Mouse (Mus musculus): Measurements from ENCODE around the gene Piezo1.
"Not testable (repeated sequence)": the region's sequence is repeated elsewhere in the genome, so short reads cannot be mapped to it uniquely, and the experiment has no call there.

Gene Piezo1

DNA sequence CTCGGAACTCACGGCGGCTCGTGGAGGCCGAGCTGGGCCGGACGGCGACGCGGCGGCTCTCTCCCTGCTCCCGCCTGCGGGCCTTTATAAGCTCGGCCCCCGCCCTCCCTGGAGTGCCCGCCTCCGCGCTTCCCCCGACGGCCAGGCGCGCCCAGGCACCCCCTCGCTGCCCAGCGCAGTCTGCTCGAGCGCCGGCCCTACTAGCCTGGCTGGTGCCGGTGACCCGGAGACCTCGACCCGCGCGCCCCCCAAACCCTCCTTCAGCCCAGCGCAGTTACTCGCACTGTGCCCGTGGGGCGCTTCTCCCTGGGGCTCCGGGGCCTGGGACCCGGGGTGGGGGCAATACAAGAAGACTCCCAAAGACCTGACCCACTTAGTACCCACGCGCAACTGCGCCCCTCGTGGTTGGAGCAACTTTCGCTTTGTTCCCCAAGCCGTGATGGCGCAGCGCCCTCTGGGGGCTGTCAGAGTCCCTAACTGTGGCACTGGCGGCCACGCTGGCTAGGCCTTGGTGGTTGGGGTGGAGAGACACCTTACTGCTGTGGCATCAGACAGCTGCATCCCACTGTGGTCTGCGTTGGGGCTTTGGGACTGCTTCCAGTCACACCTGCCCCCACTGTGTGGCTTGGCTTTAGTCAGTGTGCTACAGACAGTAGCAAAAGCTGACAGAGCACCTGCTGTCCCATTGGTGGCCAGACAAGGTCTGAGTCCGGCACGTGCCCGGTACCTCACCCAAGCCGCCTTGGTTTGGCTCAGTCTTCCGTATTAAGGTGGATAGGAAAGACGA, at the start of gene Piezo1:
TSS of gene Piezo1 (minus strand) at position 65 of the 787 bp plus-strand sequence.
- peak; percentile 96 for DNase-seq

DNA sequence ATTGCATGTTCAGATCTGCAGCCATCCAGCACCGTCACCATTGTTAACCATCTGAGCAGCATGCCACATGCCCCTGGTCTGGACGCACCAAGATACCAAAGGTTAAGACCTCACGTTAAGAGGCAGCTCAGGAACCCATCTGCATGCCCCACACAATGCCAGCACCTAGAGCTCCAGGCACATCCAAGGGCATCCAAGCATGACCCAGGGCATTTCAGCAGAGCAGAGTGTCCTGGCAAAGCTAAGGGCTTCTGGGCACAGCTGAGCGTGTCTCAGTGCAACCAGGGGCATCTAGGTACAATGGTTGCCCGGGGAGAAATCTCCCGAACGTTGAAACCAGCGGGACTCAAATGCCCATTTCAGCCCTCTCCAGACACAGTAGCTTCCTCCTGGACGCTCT, 49.5 kb upstream of the Piezo1 start:
- DNase-seq: no peak

DNA sequence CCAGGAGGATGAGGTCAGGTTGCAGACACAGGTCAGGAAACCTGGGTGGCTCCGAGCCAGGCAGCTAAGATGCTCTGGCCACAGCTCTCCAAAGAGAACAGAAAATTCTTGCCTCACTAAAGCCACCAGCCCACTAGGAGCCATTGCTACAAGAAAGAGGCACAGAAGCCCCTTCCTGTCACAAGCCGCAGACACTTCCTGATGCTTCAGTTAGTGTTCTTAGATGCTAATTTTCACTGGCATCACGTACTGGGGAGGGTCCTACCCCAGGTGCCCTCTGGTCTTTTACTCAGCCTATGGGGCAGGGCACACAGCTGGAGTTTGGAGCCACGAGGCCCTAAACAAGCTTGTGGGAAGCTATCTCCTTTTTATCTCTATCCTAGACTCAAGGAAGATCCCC, 44.9 kb upstream of the Piezo1 start:
- DNase-seq: no peak

DNA sequence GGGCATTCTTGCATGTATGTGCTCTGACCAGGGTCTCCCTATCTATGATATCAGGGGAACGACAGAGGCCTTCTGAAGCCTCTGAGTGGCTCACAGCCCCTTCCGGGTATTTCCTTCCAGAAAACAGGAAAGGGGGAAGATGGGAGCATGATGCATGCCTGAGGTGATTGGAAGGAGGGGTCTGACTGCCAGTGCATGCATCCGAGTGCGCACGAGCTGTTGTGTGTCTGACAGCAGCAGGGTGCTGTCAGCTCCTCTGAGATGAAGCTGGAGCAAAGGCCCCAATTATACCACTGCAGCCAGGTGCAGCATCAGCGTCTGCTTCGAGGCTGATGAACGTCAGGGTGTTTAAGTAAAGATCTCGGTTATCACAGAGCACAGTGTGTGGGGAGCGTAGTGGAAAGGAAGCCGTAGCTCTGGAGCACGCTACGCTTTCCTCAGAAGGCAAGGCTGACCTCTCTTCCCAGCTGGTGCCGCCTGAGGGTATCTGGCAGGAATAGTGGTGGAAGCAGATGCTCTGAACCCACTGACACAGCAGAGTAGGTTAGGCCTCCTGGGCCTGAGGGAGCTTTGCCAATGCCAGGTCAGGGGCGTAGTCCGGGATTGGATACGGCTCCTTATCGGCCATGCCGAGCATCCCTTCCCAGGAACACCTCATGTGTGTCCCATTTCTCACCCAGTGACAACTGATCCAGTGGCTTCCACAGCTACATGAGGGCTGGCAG, 42.8 kb upstream of the Piezo1 start:
- no peak for DNase-seq

DNA sequence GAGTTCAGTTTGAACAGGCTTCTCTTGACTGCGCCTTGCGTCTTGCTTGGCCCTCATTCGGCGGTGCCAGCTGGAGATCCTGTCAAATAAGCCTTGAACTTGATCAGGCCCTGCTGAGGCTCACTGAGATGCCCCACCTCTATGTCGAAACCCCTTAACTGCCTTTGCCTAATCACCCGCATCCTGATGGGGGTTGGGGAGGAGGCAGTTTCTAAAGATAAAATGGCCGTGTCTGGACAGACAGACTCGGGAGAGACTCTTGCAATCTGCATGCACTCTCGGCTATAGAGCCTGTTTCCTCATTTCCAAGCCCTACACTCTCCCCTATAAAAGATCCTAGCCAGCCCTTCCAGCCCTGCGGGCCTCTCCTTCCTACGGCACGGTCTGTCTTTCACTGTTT, 42.1 kb upstream of the Piezo1 start:
- DNase-seq: peak; percentile 39

DNA sequence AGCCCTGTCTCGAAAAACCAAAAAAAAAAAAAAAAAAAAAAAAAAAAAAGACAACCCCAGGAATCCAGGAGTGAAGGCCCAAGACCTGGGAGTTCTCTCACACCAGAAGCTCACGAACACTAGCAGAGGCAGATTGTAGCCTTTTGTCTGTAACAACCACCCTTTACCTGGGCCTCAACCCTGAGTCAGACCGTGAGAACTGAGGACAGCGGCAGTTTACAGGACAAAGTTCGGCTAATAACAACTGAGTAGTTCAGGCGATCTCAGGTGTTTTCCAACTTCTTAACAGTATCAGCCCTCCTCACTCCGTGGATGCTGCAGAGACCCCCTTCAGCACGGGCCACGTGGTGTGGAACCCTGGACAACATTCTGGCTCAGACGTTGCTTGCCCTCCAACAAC, 35.6 kb upstream of the Piezo1 start:
- no peak for DNase-seq

DNA sequence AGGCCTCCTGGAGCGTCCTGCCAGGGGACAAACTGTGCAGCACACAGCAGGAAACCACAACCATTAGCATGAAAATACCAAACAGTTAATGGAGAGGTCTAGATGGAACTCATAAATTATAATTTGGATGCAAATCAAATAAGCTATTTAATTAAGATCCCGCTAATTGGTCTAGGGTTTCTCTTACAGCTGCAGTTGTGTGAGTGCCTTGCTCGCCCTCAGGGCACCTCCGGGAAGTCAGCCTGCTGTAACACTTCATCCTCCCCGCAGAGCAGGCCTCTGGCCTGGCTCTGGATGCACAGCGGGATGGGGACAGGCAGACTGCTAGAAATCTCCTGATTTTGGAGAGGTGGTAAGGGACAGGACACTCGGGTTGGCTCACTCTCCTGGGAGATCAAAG, 35.0 kb upstream of the Piezo1 start:
- no peak for DNase-seq

DNA sequence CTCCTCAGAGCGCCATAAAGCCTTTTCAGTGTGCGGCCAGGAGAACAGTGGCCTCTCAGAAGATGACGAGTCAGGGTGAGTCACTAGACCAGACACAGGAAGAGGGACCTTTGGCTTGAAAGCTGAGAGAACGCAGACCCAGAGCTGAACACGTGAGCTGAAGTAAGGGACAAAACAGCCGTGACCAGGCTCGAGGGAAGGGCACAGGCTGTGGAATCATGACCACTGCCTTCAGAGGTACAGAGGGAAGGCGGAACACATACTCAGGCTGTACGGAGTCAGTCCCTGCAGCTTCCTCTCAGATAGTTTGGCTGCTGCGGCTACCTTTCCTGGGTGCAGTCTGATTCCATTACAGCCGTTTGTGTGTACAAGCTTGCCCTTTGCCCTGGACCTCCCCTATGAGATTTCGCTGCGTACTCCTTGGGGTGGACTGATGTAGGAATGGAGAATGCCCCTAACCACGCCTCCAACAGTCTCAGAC, 34.3 kb upstream of the Piezo1 start:
- no peak for DNase-seq

DNA sequence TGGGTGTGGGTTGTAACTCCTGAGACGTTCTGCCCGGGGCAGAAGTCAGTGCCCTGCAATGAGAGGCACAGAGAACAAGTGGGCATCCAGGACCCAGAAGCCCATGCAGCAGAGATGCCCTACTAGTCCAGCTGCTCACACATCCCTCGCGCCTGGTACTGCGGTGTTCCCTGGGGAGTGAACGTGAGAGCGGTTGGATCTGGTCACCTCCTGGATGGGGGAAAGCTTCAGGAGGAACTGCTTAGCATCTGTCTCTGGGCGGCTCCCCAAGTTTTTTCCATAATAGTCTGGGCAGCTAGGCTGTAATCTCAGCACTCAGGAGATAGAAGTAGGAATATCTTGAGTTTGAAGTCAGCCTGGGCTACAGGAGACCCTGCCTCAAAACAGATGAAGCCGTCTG, 33.9 kb upstream of the Piezo1 start:
- no peak for DNase-seq

DNA sequence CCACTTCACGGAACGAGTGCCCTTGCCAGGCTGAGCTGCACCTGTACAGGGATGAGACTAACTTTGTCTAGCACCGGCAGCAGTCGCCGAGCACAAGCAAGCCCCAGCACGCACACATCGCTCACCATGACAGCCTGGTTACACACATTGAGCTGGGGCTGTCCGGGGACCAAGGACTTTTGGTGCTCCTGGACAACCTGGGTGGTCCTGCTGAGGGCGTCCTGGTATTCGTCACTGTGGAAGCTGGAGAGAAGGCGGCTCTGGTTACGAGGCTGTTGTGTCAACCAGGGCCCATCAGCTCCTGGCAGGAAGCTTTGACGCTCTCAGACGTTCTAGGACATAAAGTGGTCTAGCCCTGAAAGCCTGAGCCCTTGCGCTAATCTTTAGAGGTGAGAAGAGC, 29.8 kb upstream of the Piezo1 start:
- no peak for DNase-seq

DNA sequence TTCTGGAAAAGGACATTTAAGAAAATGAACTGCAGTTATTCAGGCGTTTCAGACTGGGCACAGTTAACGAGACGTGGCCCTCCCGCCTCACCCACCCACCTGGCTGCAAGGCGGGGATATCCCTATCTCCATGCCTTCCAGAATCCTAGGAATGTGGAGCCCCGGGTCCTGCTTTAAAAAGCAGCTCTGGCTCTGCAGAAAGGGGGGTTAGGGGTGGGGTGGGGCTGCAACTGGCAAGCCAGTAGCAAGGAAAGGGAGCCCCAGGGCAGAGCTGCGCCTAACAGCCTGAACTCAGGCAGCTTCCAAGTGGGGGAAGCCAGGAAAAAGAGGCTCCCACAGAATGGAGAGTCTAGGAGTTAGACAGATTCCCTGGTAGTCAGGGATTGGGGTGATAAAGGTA, 28.1 kb upstream of the Piezo1 start:
- no peak for DNase-seq

DNA sequence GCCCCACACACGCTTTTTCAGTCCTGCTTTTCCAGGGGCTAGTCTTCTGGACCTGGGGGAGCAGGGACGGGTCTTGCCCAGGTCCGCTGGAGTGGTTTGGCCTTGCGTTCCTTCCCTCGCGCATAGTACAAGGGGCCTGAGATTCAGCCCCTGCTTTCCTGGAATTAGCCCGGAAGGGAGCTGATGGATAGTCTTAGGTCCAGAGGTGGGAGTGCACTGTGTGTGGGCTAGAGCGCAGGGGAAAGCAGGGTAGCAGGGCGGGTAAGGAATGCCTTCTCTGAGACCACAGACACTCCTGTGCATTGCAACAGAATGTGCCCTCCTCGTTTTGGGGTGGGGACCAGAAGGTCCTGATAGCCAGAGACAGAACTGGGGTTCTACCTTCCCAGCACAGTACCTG, 26.0 kb upstream of the Piezo1 start:
- DNase-seq: no peak

DNA sequence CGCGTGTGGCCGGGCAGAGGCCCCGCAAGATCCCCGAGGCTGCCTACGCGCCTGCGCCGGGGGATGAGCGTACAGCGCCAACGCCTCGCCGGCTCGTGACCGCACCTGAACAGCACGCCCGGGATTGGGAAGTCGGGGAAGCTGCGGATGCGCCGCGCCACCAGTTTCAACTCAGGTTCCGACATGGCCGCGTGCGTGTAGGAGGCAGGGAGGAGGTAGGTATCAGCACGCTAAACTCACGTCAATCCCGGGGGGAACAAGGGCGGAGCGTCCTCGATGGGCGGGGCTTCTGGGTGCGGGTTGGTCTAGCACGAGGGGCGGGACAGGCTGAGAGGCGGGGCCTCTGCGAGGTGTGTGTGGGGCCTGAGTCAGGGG, 25.5 kb upstream of the Piezo1 start, which contains the start of gene Aprt:
TSS of gene Aprt (minus strand) at position 262 of the 375 bp plus-strand sequence.
- peak; percentile 98 for DNase-seq

DNA sequence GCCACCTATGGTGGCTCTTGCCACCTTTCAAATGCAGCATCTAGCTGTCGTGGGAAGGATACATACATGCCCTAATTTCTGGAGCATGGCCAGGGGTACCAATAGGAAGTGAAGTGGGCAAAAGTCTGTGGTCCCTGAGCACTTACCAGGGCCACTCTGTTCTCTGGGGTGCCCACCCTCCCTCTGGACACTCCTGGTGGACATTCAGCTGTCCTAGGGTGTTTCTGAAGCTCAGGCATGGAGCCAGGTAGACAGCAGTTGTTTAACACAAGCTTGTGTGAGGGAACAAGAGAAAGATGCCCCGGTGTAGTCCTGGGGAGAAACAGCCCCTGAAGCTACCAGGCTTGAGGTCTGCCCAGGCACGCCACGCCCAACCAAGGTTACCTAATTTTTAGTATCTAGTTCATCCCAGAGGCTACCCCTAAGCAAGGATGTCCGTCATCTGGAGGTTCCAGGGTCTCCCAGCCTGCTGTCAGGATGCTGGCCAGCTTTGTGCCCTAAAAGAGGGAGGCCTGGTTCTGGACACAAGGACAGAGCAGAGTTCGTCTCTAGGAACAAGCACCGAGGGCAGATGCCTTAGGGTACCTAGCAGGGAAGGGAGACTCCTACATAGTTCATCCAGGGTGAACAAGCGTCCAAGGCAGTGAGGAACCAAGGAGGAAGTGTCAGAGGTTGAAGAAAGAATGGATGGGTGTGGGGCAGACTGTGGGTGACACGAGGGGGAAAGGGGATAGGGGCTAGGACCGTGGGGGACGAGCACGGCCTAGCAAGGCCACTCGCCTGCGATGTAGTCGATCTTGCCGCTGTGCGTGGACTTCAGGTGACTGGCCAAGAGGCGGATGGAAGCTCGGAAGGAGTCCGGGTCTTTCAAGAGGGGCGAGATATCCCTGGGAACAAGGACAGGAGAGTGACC, 24.9 kb upstream of the Piezo1 start:
- DNase-seq: no peak

DNA sequence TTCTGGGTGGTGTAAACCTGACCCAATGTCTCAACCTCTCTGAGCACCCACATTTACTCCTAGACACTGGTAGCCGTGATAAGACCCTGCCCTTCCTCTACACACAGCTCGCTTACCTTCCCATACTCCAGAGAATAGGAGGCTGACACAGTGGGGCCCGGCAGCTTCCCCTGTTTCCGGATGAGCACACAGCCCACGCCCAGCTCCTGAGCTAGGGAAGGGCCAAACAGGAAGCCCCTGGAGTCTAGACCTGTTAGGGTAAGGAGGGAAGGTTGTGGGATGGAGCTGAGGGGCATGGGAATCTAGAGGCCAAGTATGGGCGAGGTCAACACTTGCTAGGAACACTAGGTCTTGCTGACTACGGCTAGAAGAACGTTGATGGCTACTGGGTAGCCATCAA, 24.2 kb upstream of the Piezo1 start:
- DNase-seq: no peak

DNA sequence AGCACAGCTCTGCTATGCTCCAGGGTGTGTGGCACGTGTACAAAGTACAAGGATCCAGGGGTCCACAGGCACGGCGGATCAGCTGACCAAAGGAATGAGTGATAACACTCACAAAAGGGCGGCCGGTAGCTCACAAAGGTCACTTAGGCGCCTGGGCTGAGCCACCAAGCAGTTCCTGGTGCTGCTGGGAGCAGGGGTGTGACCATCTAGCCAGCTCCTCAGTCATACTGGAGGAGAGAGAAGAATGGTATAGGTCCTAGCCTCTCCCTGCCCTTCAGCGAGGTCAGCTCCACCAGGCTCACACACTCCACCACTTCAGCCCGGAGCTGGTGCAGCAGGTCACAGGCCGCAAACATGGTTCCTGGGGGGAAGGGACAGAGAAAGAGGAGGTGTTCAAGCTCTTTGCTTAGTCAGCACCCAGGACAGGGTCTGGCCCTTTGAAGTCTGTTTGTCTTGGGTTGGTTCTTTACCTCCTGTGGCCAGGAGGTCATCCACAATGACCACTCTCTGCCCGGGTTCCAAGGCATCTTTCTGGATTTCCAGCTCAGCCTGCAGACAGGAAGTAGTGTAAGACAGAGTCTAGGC, 23.6 kb upstream of the Piezo1 start:
- DNase-seq: no peak

DNA sequence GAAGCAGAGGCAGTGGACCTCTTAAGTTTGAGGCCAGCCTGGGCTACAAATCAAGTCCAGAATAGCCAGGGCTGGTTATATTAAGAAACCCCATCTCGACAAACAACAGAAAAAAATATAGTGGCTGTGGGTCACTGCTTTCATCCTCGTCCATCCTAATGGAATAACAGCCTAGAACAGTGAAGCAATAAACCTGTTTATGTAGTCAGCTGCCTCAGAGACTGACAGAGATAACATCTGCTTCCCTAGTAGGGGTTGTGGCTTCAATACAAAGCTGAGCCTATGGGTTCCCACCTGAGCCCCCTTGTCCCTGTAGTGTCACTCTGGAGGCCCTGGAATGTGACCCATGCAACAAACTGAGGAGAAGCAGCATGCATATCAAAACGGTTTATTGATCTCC, 23.1 kb upstream of the Piezo1 start:
- DNase-seq: no peak

DNA sequence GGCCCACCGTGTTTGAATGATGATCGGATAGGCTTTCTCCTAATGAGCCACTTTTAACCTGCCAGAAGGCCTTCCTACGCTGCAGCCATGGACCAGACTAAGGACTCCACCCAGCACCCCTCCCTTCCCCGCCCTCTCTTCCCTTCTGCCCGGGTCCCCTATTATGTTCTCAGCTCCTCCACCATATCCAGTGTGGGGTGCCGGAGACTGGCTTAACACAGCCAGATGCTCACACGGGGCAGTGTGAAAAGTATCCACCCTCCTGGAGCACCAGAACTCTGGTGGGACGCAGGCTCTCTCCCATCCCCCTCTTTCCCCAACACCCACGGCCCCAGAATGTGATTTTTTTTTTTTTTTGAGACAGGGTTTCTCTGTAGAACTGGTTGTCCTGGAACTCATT, 22.4 kb upstream of the Piezo1 start:
- DNase-seq: no peak

DNA sequence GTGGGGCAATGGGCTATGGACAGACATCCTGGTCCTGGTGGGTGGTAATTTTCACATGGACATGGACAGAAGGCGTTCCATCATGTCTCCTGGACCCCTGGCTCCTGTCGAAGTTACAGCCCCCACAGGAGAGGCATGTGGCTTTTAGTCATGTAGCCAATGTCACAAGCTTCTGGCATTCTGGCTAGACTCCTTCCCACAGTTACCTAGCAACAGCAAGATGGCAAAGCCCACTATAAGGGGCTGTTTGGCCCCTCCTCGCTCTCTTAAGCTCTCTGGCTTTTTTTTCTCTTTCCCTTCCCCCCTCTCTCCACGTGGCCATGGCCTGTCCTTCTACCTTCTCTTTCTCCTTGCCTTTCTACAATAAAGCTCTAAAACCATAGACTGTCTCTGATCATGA, 22.0 kb upstream of the Piezo1 start:
- not testable (repeated sequence) for DNase-seq

DNA sequence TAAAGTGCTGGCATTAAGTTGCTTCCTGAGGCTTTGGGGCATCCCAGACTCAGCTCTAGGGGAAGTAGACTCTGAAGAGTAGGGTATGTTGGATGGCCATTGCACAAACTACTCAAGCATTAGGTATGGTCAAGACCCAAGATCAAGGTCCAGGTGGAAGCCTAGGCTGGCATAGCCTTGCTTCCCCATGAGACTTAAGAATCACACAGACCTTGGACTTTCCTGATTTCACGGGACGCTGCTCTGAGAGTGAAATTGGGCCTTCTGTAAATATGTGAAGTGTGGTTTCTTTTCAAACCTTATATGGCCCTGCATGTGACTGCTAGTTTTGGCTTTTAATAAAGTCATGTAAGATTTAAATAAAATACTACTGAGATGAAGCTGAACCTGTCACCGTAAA, 21.6 kb upstream of the Piezo1 start:
- no peak for DNase-seq

DNA sequence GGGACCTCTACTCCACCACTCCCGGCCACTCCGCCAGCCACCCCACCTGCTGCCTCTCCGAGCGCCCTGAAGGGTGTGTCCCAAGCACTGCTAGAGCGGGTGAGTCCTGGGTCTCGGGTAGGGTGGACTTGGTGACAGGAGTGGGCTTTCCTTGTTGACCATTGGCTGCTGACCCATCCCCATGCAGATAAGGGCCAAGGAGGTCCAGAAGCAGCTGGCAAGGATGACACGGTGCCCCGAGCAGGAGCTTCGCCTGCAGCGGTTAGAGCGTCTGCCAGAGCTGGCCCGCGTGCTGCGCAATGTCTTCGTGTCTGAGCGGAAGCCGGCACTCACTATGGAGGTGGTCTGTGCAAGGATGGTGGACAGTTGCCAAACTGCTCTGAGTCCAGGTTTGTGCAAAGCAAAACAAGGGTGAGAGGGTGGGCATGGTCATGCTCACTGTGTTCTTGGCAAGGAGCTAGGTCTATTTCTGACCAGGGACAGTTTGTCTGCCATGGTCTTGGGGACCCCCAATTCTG, 20.7 kb upstream of the Piezo1 start:
- no peak for DNase-seq

DNA sequence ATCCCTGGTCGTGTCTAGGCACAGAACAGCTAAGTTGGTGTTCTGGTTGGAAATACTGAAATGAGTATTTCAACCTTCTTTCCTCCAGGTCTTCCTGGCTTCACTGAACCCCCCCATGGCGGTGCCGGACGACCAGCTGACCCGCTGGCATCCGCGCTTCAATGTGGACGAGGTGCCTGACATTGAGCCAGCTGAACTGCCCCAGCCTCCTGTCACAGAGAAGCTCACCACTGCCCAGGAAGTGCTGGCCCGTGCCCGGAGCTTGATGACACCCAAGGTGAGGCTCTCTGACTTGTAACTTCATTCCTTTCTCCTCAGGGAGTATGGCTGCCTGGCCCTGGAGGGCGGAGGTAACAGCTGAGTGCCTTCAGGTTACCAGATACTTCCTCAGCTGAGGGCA, 20.0 kb upstream of the Piezo1 start:
- DNase-seq: no peak

DNA sequence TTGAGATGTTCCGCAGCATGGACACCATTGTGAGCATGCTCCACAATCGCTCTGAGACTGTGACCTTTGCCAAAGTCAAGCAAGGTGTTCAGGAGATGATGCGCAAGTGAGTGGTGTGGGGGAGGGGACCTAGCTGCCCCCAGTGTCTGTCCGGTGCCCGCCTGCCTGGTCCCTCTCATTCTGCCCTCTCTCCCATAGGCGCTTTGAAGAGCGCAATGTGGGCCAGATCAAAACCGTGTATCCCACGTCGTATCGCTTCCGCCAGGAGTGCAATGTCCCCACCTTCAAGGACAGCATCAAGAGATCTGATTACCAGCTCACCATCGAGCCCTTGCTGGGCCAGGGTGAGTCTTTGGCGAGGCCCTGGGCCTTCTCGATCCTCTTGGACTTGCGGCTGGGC, 18.9 kb upstream of the Piezo1 start:
- DNase-seq: no peak
